Mouse (Mus musculus) layer of hippocampus, postnatal 14 days (tissue): ENCODE data around the gene Dcdc2b. TPM values are rescaled to one million over a fixed set of nuclear protein-coding genes. Genes with fewer than 3 reads are reported as not detected.

Experiments
- DNase-seq, 2 experiments: peaks; one replicate each; pipeline ENCODE4 v3.0.0; 2021 to 2022; ENCODE audit warnings: low spot score in 2 of 2, mixed read lengths in 1 of 2
- total RNA-seq, 2 experiments: library from RNA; stranded (reverse); gene quantifications; 2 replicates each; pipeline ENCODE4 v1.2.3; 2021

The Dcdc2b gene
- total RNA-seq, 2 experiments from 2014 or later: 3.4 to 4.4 TPM

GRCm38 (mm10) chr4:129582251-129582650, 31.8 kb downstream of the Dcdc2b start:
- no peak for DNase-seq

- DNase-seq: peak in 1 of 2 experiments; percentile 26
These were observed 33.7 kb downstream of the Dcdc2b start for GRCm38 (mm10) chr4:129580347-129580746.

GRCm38 (mm10) chr4:129578466-129578865, 35.6 kb downstream of the Dcdc2b start, which contains the start of gene Fam167b:
Gene Fam167b, minus strand, starts transcription at chr4:129578549.
- no peak for DNase-seq

GRCm38 (mm10) chr4:129577688-129578087, 36.4 kb downstream of the Dcdc2b start:
- DNase-seq: no peak

DNA sequence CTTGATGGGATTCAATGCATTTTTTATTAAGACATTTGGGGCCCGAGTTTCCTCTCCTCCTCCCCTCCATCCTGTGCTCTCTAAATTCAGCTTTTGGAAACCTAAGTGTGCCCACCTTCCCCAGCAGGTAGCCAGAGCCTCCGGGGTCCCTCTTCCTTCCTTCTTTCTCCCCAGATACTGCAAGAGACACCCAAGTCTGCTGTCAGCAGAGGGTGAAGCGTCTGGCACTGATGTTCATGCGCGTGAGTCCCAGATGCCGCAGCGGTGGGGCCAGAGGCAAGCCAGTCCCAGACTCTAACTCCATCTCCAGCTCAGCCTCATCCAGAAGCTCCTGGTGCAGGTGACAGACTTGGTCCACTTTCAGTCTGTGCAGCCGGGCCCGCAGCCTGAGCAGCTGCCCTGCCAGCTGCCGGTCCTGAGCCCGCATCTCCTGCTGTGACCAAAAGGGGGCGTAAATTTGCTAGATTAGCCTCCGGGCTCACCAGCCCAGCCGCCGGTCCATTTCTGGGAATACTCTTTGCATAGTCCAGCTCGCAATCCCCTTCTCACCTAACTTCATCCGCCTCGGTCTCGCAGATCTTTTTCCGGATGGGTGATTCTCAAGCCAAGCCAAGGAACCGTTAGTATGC, 37.1 kb downstream of the Dcdc2b start:
- peak; percentile 53 to 61 for DNase-seq

- no peak for DNase-seq
These were observed 38.7 kb downstream of the Dcdc2b start for GRCm38 (mm10) chr4:129575171-129575844.

GRCm38 (mm10) chr4:129573430-129573829, 40.6 kb downstream of the Dcdc2b start, which contains the start of gene Lck:
Gene Lck, minus strand, starts transcription at chr4:129573641.
- no peak for DNase-seq

DNA sequence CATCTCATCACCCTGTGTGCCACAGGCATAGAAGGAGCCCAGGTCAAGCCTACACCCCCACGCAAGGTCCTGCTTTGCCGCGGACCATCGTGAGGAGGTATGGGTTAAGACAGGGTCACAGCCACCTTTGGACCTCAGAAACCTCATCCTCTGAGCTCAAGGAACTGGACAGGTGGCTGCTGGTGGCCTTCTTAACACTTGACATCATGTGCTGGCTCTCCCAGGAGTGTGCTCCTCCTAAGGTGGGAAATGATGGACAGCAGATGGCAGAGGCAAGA, 41.0 kb downstream of the Dcdc2b start:
- no peak for DNase-seq

DNA sequence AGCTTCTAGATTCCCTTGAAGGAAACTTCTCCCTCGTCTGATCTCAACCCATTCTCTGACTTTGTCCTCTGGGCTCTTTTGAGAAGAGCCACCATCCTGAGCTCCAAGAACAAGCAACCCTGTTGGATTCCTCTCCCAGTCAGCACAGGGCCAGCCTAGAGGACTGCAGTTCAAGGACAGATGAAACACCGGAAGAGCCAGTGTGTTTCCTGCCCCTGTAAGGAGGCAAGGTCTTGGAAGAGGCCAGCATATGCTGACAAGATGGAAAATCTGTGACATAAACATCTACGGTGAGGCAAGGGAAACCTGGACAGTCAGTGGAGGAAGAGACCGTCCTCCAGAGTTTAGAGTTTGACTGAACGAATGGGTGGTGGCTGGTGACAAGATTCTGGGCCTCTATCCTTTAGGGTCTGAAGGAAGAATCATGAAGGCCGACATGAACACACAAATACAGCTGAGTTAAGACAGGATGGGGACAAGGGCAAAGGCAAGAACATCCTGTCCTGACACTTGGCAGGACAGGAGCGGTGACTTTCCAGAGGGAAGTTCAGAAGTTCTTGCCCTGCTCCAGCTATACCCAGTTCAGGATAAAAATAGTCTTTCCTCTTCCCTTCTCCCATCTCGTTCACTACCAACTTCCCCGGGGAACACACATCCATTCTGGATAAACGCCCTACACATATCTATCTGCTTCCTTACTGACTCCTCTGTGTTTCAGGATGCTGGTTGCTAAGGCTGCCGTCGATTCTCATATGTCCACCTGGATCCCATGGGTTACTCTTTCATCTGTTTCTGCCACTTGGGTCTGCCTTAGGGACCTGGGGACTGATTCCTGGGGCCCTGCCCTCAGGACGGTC, 41.6 kb downstream of the Dcdc2b start:
- no peak for DNase-seq

GRCm38 (mm10) chr4:129571551-129572084, 42.4 kb downstream of the Dcdc2b start:
- DNase-seq: no peak

- DNase-seq: no peak
These were observed 44.0 kb downstream of the Dcdc2b start for GRCm38 (mm10) chr4:129570028-129570427.

- no peak for DNase-seq
These were observed 45.7 kb downstream of the Dcdc2b start for GRCm38 (mm10) chr4:129568366-129568765.

DNA sequence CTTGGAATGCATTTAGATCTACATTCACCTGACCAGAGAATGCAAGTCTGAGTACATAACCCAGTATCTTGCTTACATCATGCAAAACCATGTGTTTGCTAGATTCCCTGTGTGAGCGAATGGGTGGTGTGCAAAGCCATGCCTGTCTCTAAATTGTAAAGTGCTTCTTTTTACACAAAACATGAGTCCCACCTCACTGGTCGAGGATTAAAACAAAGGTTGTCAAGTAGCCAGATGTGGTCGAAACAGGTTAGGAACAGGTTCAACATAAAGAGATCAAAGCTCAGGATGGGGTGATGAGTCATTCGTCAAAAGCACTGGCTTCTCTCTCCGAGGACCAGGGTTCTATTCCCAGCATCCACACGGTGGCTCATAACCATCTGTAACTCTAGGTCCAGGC, 48.9 kb downstream of the Dcdc2b start:
- DNase-seq: no peak

DNA sequence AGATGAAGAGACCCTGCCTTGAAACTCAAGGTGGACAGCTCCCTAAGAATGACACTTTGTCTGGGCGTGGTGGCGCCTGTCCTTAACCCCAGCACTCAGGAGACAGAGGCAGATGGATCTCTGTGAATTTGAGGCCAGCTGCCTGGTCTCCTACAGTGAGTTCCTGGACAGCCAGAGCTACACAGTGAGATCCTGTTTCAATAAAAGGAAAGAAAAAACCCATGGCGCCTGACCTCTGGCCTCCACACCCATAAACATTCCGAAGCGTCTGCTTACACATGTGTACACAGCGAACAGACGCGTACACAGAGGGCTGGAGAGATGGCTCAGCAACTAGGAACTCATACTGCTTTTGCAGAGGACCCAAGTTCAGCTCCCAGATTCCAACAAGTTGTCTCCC, 50.3 kb downstream of the Dcdc2b start:
- no peak for DNase-seq

- DNase-seq: no peak
These were observed 52.9 kb downstream of the Dcdc2b start for GRCm38 (mm10) chr4:129561184-129561583.

Other genes starting within 250 kb of the Dcdc2b start
- 1 to 10 TPM; 6.1 to 6.3 TPM for gene Zbtb8a, start 236.1 kb downstream of the Dcdc2b start, total RNA-seq
- 1 to 10 TPM; 4.0 to 5.0 TPM for gene Zbtb8b, start 173.4 kb downstream of the Dcdc2b start, total RNA-seq
- 10 to 100 TPM; 52.2 to 54.2 TPM for gene Bsdc1, start 152.7 kb downstream of the Dcdc2b start, total RNA-seq
- not detected for gene Tssk3, start 123.2 kb downstream of the Dcdc2b start, total RNA-seq
- under 1 TPM in 1 of 2 experiments, not detected in 1; 0.72 TPM for gene Fam229a, start 123.1 kb downstream of the Dcdc2b start, total RNA-seq
- gene Marcksl1, start 100.7 kb downstream of the Dcdc2b start, total RNA-seq: 100 to 1,000 TPM; 372 to 379 TPM
- gene Hdac1, start 71.5 kb downstream of the Dcdc2b start, total RNA-seq: 10 to 100 TPM; 36.4 to 44.6 TPM
- 1 to 10 TPM; 4.0 to 4.4 TPM for gene Lck, start 40.6 kb downstream of the Dcdc2b start, total RNA-seq
- under 1 TPM in 1 of 2 experiments, not detected in 1; 0.37 TPM for gene Fam167b, start 35.7 kb downstream of the Dcdc2b start, total RNA-seq
- 100 to 1,000 TPM; 121 to 128 TPM for gene Eif3i, start 13.6 kb downstream of the Dcdc2b start, total RNA-seq
- gene Tmem234, start 13.6 kb downstream of the Dcdc2b start, total RNA-seq: 10 to 100 TPM; 86.1 to 90.9 TPM
- gene Iqcc, start 4.8 kb upstream of the Dcdc2b start, total RNA-seq: 10 to 100 TPM; 31.3 to 35.7 TPM
- 100 to 1,000 TPM; 102 to 116 TPM for gene Ccdc28b, start 9.7 kb upstream of the Dcdc2b start, total RNA-seq
- gene Txlna, start 26.8 kb upstream of the Dcdc2b start, total RNA-seq: 10 to 100 TPM; 39.8 to 46.9 TPM
- gene Kpna6, start 58.5 kb upstream of the Dcdc2b start, total RNA-seq: 10 to 100 TPM; 88.9 to 93.4 TPM
- 10 to 100 TPM; 12.8 to 15.2 TPM for gene Tmem39b, start 82.6 kb upstream of the Dcdc2b start, total RNA-seq
- gene Khdrbs1, start 128.0 kb upstream of the Dcdc2b start, total RNA-seq: 10 to 100 TPM; 83.3 to 85.6 TPM
- 100 to 1,000 TPM; 123 to 132 TPM for gene Ptp4a2, start 197.0 kb upstream of the Dcdc2b start, total RNA-seq